Mouse (Mus musculus): ENCODE measurements around the gene Ddt.
A peak's percentile ranks its signal among the peaks of the same experiment; 100 is the strongest.

The Ddt gene

DNA sequence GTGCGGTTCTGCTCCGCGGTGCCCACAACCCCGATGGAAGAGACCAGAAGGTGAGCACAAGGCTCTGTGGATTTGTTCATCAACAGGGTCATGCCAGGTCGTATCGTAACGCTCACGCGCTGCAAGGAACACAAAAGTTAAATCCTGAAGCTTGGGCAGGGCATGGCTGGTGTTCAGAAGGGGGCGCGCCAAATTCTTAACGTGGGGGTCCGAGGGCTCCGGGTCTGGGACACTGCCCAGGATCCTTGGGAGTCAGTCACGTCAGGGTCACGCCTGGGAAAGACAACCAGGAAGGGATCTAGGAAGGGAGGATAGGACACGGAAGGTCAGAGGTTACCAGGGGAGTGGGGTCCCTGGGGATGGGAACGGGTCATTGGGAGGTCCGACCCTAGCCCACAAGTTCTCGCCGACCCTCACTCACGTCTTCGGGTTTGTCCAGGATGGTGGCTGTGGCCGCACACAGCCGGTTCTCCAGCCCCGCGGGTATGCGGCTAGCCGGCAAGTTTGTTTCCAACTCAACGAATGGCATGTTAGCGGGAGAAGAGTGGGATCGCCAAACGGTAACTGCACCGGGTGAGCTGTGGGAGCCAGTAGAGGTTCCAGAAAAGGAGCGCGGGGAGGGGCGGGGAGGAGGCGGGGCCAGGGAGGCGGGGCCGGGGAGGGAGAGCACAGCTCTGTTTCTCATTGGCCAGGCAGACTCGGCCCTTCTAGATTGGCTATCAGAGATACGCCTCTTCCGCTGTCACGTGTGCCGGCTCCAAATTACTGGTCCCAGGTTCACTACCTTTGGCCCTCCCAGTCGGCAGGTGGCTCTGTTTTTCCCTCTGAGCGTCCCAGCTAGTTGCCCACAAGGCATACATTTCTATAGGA, at the start of gene Ddt:
Gene Ddt (minus strand): TSS at position 620 of the 870 bp plus-strand sequence.
- peak; percentile 93 for DNase-seq (ENCODE audit: low spot score)

DNA sequence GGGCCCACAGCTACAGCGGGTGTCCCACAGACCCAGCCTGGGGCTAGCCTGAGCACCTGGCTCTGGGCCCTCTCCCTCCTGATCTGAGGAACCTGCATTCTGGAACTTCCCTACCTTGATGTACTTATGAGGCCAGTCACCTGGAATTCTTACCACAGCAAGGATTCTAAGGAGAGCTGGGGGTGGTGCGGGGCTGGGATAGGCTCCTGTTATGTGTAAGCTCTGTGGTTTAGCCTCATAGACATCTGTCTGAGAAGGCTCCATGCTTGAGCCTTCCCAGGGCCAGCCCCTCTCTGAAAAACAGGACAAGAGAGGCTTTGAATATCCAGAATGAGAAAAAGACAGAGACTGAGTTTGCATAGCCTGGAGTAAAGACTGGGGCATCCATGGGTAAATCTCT, 49.2 kb upstream of the Ddt start, which contains the start of gene Gstt4:
Gene Gstt4 (minus strand): TSS at position 101 of the 400 bp plus-strand sequence.
- no peak for DNase-seq (ENCODE audit: low spot score)

DNA sequence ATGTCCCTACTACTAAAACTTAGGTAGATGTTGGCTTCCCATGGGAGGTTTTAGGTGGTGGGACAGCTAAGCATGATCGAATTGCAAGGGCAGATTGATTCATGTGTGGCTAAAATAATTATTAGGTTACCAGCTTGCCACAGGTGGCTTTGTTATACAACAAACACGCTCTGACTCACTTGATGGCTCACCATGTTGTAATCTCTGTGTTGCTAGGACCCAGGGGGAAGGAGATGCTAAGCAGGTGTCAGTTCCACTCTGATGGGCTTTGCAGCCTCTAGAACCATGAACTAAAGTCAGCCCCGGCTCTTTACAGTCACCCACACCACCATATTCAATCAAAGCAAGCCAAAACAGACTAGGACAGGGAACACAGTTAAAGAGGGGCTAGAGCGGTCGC, 46.7 kb upstream of the Ddt start:
- no peak for DNase-seq (ENCODE audit: low spot score)

DNA sequence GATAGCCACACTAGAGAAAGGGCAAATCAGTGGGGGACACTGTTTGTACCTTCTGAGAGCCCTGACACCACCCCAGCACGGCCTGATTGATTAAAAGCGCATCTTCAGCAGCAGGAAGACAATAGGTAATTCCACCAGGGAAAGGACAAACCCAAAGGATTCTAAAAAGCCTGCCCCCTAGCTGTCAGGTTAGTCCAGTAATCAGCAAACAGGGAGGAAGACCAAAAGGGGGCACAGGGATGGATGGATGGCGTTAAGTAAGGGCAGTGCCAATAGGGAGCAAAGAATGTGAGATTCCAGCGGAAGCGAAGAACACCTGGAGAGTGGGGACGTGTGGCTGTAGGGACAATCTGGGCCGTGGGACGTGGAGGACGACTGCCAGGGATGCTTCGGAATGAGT, 45.4 kb upstream of the Ddt start:
- no peak for DNase-seq (ENCODE audit: low spot score)

DNA sequence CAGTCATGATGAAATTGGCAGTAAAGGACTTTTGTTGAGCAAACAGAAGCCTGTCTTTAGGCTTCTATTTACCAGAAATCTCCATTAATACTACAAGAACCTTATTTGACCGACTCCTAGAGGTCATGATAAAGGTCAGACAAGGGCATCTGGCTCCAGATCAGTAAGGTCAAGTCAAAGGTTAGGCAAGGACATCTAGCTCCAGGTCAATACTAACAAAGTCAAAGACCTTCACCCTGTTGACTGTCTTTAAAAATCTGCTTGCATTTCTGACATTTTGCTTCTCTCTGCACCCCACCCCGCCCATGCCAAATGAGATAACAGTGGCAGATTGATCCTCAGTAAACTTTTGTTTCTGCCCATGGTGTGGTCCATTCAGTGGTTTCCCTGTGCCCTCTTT, 31.0 kb upstream of the Ddt start:
- no peak for DNase-seq (ENCODE audit: low spot score)

DNA sequence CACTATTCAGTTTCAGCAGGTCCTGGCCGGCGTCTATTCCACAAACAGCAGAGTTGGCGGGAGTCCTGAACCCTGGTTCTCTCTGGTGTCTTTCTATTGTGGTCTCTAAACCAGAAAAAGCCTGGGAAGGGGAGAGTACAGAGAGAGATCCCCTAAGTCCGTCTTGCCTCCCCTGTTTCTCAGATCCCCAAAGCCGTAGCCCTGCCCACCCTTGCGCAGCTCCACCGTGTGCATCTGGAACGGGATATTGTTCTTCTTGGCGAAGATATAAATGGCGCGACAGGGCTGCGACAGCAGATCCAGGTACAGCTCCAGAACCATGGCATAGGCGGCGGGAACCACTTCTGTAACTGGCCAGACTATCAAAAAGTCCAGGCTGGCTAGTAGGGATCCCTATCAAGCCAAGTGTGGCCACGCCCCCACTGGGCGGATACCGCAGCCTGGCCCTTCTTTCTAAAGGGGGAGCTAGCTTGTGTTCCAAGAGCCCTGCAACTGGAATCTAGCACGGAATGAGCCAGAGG, 25.0 kb upstream of the Ddt start, which contains the start of gene Gstt1:
Gene Gstt1 (minus strand): TSS at position 409 of the 521 bp plus-strand sequence.
- DNase-seq (ENCODE audit: low spot score): peak; percentile 73

DNA sequence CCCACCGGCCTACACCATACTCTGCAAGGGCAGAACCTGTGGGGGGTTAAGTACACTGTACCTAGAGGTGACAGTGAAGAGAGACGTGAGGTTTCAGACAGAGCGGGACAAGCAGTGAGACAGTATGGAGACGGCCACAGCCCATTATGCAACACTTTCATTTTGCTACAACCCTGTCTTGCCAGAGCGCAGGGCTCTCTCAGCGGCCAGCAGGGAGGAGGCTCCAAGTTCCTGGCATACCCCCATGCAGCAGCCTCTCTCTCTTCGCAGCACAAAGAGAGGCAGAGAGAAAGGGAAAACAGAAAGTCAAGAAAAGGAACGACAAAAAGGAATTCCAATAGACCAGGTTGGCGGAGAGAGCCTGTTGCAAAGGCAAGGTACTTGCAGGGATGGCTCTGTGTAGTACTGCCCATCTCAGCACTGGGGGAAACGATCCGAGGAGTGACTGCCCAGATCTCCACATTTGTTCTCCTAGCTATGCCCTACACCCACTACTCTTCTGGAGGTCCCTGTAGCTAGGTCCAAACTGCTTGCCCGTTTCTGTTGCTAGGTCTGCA, 24.5 kb upstream of the Ddt start:
- peak; percentile 67 for DNase-seq (ENCODE audit: low spot score)

DNA sequence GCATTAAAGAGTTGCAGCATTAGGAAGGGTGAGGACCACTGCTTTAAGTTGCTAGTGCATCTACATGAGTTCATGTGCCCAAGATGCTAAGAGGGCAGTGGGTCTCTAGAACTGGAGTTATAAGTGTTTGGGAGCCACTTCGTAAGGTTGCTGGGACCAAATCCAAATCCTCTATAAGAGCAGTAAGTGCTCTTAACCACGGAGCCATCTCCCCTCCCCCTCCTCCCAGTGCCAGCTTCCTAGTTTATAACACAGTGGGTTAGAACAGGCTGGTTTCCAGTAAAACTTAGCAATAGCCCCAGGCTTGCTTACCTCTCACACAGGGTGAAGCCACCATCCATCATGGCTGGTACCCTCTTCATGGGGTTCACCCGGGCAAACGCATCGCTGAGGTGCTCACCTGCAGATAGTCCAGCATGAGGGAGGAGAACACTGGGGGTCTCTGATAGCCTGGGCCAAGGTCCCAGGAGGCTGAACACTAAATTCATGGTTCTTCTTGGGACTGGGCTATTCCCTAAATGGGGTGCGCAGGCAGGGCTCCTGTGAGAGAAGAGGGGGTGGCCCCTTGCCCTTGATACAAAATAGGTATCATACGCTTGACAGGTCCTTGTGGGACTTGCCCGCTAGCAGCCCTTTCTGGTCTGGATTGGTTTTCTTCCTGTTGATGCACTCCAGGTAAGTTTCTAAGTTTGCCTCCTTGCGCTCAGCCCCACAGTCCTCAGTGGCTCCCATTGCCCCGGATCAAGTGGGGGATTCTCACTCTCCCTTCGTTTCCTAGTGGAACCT, 23.7 kb upstream of the Ddt start:
- peak; percentile 46 for DNase-seq (ENCODE audit: low spot score)

DNA sequence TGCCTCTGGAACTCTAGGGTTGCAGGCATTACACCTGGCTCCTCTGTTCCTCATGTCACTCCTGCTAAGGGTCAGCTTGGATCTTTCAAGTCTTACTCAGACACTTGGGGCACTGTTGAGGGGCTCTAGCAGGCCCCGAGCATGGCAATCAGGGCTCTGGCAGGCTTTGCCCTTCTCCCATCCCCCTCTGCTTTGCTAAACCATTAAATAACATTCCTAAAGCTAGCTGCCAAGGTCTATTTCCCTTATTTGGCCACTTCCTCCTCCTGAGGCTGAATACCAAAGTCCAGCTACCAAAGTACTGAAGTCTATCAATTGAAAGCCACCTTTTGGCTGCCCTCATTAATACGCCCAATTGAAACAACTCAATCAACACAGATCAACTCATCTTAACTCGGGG, 21.7 kb upstream of the Ddt start:
- peak; percentile 60 for DNase-seq (ENCODE audit: low spot score)

DNA sequence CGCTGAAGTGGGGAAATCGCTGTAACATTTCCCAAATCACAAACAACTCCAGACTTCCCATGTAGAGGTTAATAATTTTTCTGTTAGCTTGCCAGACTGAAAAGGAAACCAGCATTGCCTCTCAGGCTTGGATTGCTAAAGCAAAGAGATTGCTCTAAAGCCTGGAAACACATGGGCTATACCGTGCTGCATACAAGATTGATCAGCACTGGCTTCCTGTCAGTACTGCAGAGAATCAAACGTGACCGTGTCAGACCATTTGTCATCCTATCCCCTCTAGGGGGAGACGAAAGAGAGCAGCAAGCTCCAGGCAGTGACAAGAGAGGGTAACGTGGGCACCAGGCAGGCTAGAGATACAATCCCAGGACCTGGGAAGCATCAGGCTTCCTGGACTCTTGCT, 17.6 kb upstream of the Ddt start:
- DNase-seq (ENCODE audit: low spot score): no peak

DNA sequence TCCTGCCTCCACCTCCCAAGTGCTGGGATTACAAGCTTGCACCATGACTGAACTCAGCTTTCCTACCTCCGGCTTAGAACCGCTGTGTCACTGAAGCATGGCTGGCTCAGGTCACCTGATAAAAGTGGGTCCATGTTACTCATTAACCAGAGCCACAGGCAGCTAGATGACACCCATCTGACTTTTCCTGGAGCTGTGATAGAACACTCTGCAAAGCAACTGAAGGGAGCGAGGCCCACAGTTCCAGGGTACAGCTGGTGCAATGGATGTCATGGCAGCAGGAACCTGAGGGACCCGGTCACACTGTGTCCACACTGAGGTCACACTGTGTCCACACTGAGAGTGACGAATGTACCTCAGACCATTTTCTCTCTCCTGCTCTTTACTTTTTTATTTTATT, 16.6 kb upstream of the Ddt start:
- DNase-seq (ENCODE audit: low spot score): peak; percentile 47

DNA sequence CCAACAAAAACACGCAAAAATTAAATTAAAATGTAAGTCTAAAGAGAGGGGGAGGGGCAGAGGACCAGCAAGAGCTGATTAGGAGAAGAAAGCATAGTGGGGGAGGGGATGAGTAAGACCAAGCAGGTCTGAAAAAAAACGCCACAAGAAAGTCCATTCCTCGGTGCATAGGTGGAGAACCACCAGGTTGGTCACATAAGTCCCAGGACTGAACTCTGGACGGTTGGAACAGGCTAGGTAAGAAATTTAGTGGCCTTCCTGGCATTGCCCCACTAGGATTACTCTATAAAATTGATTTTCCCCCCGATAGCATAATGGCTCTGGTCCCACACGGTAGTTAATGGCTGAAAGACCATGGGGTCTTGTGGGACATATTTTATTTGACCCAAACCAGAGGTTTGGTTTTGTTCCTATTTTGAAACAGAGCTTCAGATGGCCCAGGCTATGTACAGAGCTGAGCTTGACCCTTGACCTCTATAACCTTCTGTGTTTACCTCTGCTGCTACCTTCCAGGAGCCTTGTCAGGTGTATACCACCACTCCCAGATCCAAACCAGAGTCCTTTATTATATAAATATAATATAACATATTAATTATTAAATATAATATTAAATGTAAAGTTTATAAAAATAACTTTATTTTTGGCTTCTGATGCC, 16.0 kb upstream of the Ddt start:
- no peak for DNase-seq (ENCODE audit: low spot score)

DNA sequence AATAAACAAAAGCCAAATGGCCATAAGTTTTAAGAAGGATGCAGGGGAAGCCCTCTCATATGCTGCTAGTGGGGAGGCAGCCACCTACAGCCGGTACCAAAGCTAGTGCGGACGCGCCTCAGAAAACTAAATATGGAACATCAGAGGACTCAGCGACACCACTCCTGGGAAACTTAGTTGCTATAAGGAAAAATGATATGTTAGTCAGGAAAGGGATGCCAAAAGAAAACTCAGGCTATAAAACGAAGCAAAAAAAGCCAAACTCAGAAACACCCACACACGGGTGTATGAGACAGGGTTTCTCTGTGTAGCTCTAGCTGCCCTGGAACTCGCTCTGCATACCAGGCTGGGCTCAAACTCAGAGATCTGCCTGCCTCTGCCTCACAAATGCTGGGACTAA, 15.1 kb upstream of the Ddt start:
- no peak for DNase-seq (ENCODE audit: low spot score)

DNA sequence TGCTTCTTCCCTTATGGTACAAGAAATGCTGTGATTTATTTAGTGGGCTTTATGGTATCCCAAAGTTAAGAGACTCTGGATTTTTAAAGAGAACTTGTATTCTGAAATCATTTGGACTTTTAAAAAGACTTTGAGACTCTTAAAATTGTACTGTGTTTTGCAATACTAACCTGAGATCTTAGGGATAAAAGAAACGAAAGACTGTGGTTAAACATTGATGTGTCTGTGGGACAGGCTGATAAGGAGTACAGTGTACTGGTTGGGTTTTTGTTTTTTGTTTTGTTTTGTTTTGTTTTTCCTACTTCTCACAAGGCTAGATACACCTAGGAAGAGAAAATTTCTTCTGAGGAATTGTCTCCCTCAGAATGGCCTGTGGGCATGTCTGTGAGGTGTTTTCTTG, 12.2 kb upstream of the Ddt start:
- no peak for DNase-seq (ENCODE audit: low spot score)

DNA sequence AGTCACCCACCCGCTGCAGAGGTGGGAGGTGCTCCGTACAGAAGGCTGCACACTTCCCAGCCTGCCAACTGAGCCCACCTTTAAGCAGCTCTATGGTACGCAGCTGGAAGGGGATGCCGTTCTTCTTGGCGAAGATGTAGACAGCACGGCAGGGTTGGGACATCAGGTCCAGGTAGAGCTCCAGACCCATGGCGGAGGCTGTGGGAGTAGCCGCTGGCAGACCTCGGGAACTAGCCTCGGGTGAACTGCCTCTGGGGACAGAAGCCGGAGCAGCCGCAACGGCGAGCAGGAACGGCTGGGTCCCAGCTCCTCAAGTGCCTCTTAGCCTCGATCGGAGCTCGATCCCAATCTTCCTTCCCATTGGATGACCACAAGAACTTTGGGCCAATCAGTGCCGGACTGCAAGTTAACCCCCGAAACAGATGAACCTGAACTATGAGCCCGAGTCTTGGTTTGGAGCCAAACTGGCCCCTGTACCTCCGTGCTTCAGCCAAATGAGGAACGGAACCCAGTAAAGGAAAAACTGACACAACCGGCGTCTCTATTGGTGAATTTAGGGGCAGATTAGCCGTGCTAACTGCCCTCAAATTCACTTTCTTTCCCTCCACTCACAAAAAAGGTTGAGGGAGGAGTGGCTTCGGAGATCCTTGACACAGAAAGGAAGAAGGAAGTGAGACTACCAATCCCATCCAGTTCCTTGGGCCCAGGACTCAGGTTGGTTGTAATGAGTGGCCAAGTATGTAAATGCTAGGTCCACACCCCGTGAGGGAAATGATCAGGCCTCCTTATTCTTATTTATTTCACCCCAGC, 7.8 kb upstream of the Ddt start, which contains the start of the genes Gm20441 and Gstt3:
Gene Gm20441 (minus strand): TSS at position 186 of the 810 bp plus-strand sequence.
Gene Gstt3 (minus strand): TSS at position 646 of the 810 bp plus-strand sequence.
- DNase-seq (ENCODE audit: low spot score): peak; percentile 88

DNA sequence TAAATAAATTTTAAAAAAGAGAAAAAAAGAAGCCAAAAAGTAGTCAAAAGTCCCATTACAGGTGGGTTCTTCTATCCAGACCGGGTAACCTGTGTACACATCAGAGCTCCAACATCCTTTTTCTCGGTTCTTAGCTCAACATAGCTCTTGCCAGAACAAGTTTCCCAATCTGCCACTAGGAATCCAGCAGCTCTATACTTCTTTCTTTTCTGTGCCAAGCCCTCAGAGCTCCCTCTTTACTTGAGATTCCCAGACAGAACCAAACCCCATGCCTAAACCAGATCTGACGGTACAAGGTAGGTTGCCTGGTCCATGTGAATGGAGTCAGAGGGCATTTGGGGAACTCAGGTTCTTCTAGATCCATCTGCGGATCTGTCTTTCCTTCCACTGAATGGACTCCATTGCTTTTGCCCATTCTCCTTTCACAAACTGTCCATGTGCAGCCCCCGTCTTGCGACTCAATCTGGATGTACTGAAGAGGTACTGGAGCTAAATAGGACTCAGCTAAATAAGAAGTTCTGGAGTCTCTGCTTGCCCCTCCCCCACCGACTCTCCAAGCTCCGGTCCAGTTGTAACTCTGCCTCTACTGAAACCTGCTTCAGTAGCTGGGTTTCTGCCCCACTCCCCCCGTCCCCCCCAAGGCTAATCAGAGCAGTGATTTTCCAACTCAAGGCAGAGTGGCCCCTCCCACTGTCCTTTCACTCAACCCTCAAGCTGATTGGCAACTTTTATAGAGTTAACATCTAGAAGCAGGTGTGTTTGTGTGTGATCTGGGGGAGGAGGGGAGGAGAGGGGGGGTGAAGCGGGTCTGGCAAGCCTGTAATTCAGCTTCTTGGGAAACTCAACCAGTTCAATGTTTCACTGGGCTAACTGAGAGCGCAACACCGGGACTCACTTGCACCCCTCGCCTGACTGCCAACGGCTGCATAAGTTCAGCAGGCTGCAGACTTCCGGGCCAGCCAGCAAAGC, 6.3 kb upstream of the Ddt start:
- peak; percentile 44 for DNase-seq (ENCODE audit: low spot score)

DNA sequence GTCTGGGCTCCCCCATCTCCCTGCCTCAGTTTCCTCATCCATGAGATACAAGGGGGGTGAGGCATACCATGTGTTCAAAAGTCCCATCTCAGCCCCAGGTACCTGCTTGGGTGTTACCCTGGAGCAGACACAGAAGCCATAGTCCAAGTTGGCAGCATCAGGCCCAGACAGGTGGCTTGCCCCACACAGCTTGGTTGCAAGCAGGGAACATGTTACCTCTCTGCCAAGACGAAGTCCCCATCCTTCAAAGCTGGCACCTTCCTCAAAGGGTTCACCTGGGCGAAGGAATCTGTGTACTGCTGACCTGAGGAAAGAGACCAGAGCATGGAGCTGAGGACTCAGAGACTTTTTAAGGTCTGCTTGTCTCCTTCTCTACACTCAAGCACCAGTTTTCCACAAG, 4.7 kb upstream of the Ddt start:
- DNase-seq (ENCODE audit: low spot score): no peak

DNA sequence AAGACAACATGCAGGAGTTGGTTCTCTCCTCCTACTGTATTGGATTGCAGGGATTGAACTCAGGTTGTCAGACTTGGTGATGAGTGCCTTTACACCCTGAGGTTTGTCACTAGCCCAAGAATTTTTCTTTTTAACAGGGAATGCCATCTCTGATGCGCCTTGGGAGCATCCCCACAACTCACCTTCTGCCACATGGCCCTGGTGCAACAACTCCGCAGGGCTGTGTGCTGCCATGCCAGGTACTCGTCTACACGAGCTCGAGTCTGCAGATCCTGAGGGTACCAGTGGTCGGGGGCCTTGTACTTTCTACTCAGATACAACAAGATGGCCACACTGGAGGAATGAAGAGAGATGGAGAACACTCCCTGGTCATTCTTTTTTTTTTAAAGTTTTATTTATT, 3.3 kb upstream of the Ddt start:
- no peak for DNase-seq (ENCODE audit: low spot score)

DNA sequence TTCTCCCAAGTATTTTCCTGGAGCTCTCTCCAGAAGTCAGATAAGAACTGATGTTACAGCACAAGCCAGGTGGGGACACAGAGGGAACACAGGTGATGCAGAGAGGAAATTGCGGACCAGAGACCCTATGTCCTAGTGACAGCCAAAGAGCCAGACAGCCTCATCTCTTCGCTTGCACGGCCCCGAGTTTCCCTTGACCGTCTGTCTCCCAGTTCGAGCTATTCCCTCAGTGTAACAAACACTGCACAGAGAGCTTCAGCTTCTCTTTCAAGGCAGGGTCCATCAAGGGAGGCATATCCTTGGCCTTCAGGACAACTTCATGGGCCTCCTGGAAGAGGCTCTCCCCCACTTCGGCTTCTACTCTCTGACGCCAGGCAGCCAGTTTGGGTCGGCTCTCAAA, 1.4 kb upstream of the Ddt start:
- DNase-seq (ENCODE audit: low spot score): no peak

DNA sequence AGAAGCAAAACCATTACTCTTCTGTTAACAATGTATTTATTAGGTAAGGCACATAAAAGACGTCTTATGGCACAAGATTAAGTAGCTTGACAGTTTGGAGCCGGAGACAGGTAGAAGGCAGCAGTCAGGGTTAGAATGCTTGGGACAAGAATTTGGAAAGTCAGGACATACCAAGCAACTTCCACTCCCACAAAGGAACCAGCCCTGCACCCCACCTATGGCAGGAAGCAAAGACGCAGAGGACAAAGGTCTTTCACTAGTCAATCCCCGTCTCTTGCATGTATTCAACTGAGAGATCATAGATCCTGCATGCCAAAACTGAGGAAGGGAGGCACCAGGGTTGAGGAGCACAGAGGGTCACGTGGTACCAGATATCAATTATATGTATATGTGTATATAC, 888 bp upstream of the Ddt start:
- no peak for DNase-seq (ENCODE audit: low spot score)
